Mouse (Mus musculus): ENCODE results near the gene Map4. TPM values are rescaled to one million over a fixed set of nuclear protein-coding genes. Genes with fewer than 3 reads are reported as not detected.
"Not testable (repeated sequence)": the region's sequence is repeated elsewhere in the genome, so short reads cannot be mapped to it uniquely, and the experiment has no call there.

Map4 gene
- total RNA-seq, 2 experiments from 2014 or later = 283 TPM

DNA sequence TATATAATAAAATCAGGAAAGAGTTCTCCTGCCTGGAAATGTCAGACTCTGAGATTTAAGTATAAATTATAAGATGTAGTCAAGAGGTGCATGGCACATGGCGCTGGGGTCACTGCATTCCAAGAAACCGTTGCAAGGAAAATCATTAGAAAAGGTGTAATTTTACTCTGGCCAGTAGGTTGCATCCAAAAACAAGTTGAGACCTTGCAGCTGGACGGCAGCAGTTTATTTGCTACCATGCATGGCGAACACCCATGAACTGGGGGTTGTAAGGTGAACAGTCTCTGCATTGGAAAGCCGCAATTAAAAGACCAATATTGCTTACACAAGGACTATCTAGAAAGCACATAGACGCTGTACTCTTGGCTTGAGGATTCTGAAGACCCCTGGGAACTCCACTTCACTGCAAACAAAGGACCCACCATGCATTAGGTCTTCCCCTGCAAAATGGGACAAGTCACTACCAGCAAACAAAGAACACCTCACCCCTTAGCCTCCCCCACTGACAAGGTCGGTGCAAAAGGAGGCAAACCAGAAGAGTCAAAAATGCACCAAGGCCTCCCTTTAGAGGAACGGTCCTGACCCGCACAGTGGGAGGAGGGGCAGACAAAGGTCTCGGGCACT lies 185.2 kb downstream of the Map4 start:
- intact Hi-C loops (cut with DNase I) = loop anchor here (2.0 kb wide), 1 partner anchor 14 kb away; no protein-coding TSS in a partner anchor
- DNase-seq (ENCODE audit: low spot score) = no peak

GRCm38 (mm10) chr9:110116977-110117778 lies 185.9 kb downstream of the Map4 start, which contains the start of gene Smarcc1:
Gene Smarcc1 (plus strand): TSS chr9:110117708.
- peak; percentile 81 for DNase-seq (ENCODE audit: low spot score)
- intact Hi-C loops (cut with DNase I) = loop anchor here (2.0 kb wide), 1 partner anchor 14 kb away; no protein-coding TSS in a partner anchor

GRCm38 (mm10) chr9:110117779-110118139 lies 186.5 kb downstream of the Map4 start, which contains the start of gene Dhx30:
Gene Dhx30 (minus strand): TSS chr9:110117830.
- intact Hi-C loops (cut with DNase I) = loop anchor here (2.0 kb wide), 1 partner anchor 13 kb away; no protein-coding TSS in a partner anchor

DNA sequence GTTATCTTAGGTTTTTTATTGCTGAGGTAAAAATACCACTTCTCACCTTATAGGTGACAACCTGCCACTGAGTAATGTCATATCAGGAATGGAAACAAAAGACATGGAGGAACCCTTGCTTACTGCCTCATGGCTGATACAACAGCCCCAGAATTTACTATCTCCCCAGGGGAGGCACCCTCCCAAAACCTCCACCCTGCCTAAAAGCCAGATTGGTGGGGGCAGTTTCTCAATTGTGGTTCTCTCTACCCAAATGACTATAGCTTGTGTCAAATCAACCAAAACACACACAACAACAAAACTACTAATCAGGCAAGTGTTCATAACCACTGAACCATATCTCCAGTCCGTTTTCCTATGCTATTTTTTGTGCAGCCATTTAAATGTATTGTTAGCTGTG lies 187.0 kb downstream of the Map4 start:
- intact Hi-C loops (cut with DNase I) = no loop called here
- DNase-seq (ENCODE audit: low spot score) = no peak

More at GRCm38 (mm10) chr9:110117779-110118139, 186.5 kb downstream of the Map4 start, which contains the start of gene Dhx30:
- DNase-seq (ENCODE audit: low spot score) = no peak

DNA sequence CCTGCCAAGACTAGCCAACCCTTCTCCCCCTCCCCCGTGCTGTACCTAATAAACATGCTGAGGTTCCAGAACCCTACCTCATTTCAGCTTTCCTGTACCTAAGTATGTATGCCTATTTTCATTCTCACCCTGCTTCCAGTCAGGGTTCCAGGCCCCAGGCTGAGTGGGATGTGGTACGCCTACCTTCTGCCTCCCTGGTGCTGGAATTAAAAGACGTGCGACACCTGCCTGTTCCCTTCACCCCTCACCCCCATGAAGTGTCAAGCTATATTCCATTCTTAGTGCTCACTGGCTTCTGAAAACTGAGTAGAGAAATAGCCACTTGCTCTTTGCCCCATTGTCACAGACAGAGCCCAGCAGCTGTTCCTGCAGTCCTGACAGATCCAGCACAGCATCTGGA lies 190.2 kb downstream of the Map4 start:
- no peak for DNase-seq (ENCODE audit: low spot score)
- intact Hi-C loops (cut with DNase I) = no loop called here

DNA sequence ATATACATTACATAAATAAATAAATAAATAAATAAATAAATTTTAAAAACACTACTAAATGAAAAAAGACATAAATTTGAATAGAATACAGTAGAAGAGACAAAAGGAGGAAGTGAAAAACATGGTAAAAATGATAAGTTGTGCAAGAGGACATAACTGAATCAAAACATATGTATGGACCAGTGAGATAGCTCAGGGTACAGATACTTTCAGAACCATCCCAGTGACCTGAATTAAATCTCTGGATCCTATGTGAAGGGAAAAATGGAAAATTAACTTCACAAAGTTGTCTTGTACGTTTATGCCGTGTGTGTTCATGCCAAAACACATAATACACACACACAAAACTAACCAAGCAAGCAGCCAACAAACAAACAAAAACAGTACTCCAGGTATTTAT lies 192.1 kb downstream of the Map4 start:
- intact Hi-C loops (cut with DNase I) = no loop called here
- DNase-seq (ENCODE audit: low spot score) = no peak

- DNase-seq (ENCODE audit: low spot score); intact Hi-C loops (cut with DNase I): not testable (repeated sequence)
Observed at GRCm38 (mm10) chr9:110124008-110124540, 192.8 kb downstream of the Map4 start.

DNA sequence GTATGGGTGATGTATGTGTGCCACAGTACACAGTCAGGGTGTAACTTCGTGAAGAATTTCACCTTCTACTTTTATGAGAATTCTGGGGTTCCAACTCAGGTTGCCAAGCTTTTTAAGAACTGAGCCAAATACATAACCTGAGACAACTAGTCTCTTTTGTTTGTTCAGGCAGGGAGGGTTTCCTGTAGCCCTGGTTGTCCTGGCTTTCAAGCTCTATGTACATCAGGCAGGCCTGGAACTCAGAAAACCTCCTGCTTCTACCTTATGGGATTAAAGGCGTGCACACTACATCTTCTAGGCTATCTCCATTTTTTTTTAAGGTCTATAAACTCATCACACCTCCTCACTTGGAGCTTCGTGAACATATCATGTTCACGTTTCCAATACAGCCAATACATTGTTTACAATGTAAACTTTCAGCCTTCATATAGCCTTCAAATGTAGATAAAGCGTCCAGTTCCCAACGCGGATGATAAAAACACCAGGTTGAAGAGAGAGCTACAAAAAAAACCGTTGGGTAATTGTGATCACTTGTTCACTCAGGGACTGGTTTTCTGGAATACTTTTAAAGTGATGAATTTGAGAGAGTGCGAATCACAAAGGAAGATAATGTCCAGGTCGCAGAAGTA lies 199.8 kb downstream of the Map4 start:
- DNase-seq (ENCODE audit: low spot score) = no peak

GRCm38 (mm10) chr9:110131525-110132197 lies 200.4 kb downstream of the Map4 start:
- intact Hi-C loops (cut with DNase I) = loop anchor here (2.0 kb wide), 1 partner anchor 15 kb away; the partner anchor contains the start of genes Dhx30 and Smarcc1
- peak; percentile 98 for DNase-seq (ENCODE audit: low spot score)

More for the DNA sequence above, 199.8 kb downstream of the Map4 start:
- intact Hi-C loops (cut with DNase I) = loop anchor here (2.0 kb wide), 1 partner anchor 14 kb away; the partner anchor contains the start of genes Dhx30 and Smarcc1

- DNase-seq (ENCODE audit: low spot score) = no peak
- intact Hi-C loops (cut with DNase I) = no loop called here
Observed at GRCm38 (mm10) chr9:110132201-110132605, 200.9 kb downstream of the Map4 start.

DNA sequence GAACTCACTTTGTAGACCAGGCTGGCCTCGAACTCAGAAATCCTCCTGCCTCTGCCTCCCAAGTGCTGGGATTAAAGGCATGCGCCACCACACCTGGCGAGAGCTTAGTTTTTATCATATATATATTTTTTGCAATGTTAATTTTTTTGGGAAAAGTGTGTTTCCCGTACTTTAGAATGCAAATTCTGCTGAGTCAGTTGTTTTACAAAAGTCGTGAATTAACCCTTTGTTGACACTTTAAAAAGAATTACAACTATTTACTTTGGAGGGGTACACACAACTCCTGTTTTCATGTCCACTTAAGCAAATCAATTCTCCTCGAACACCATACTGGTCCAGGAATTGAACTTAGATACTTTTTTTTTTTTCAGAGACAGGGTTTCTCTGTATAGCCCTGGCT lies 201.7 kb downstream of the Map4 start:
- DNase-seq (ENCODE audit: low spot score) = no peak
- intact Hi-C loops (cut with DNase I) = no loop called here

Small RNA genes lying within 50 kb of the gene (microRNA-seq; reads per million reads assigned to microRNA genes)
- not detected for gene Mir7089

Other genes with a start within 250 kb of the Map4 start
- gene Fbxw18, start 228.8 kb upstream of the Map4 start, total RNA-seq (2021) = not detected
- gene Fbxw26, start 185.4 kb upstream of the Map4 start, total RNA-seq (2021) = not detected
- not detected for gene Fbxw27, start 140.8 kb upstream of the Map4 start, total RNA-seq (2021)
- gene Spink8, start 119.2 kb upstream of the Map4 start, total RNA-seq (2021) = not detected
- 10 to 100 TPM; 19.5 to 20.1 TPM for gene Nme6, start 98.7 kb upstream of the Map4 start, total RNA-seq (2021)
- gene Camp, start 81.8 kb upstream of the Map4 start, total RNA-seq (2021) = not detected
- gene Cdc25a, start 55.9 kb upstream of the Map4 start, total RNA-seq (2021) = 1 to 10 TPM; 5.1 to 6.1 TPM
- 10 to 100 TPM; 22.8 to 26.0 TPM for gene Smarcc1, start 186.2 kb downstream of the Map4 start, total RNA-seq (2021)
- gene Dhx30, start 186.4 kb downstream of the Map4 start, total RNA-seq (2021) = 10 to 100 TPM; 62.2 to 63.5 TPM

All from heart, postnatal 25 days (tissue).